Mouse (Mus musculus) spleen, adult 2 months (tissue): ENCODE results near the gene Myo16.

Experiments
- CTCF ChIP-seq: fragments of 200-500 bp; IDR thresholded peaks from 2 replicates; pipeline ENCODE4 v1.5.1; 2011; ENCODE audit warnings: mild to moderate bottlenecking, inconsistent platforms; ENCODE audit not compliant: insufficient read depth, insufficient read length, insufficient replicate concordance; ENCODE audit errors: extremely low read depth
- POLR2A ChIP-seq: fragments of 200-500 bp; IDR thresholded peaks from 2 replicates; pipeline ENCODE4 v1.6.1; 2011; ENCODE audit warnings: low read depth, low read length, inconsistent platforms

- TF ChIP-seq CTCF (no peak), POLR2A (no peak)
These were observed 384.6 kb downstream of the Myo16 start for GRCm38 (mm10) chr8:10538319-10538718.
